Mouse (Mus musculus) ES-E14 (cell line): ENCODE results near the gene Tmem100.

Experiments
- HCFC1 ChIP-seq: IDR thresholded peaks from 2 replicates; pipeline ENCODE4 v1.6.1; 2012; ENCODE audit warnings: low read length, inconsistent platforms, borderline replicate concordance; ENCODE audit not compliant: insufficient read depth
- MAFK ChIP-seq: IDR thresholded peaks from 2 replicates; pipeline ENCODE4 v1.6.1; 2014; ENCODE audit warnings: mild to moderate bottlenecking, low read depth, low read length, inconsistent platforms; ENCODE audit not compliant: insufficient read depth

DNA sequence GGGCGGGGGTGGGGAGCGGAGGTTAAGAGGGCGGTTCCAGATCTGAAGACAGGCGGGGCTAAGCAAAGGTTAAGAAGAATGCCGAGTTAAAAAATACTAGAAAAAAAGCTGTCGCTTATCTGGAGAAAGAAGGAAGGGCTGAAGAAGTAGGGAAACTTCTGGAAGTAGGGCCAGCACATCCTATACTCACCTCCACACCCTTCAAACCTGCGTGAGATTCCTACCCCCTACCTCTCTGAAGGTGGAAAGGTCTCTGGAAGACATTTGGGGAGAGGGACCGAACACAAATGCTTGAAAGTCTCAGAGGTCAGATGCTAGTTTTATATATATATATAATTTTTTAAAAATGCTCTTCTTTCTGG, 27.2 kb upstream of the Tmem100 start:
- TF ChIP-seq HCFC1 = no peak
- no peak for TF ChIP-seq MAFK
